Mouse (Mus musculus) testis, postnatal 10 days (tissue): ENCODE results near the gene Ttll5.
A peak's percentile ranks its signal among the peaks of the same experiment; 100 is the strongest.

Experiments
- DNase-seq: peaks from one replicate; pipeline ENCODE4 v3.0.0; 2021; ENCODE audit warnings: low spot score

The Ttll5 gene

DNA sequence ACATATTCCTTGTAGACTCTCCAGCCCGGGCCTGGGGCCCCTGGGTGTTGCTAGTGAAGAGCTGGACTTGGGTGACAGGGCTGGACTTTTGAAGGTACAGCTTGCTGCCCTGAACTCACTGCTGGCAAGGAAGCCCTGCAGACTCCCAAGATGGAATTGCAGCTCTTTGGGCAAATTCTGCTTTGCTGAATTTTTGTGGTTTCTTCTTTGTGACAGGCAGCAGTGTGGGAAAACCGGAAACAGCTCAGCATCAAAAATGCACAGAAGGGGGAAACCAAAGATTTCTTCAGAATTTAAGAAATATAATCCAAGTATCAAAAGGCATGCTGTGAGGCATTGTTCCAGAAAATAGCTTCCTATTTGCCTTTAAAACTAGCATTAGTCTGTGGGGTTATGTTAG lies 189.7 kb downstream of the Ttll5 start:
- DNase-seq: no peak

DNA sequence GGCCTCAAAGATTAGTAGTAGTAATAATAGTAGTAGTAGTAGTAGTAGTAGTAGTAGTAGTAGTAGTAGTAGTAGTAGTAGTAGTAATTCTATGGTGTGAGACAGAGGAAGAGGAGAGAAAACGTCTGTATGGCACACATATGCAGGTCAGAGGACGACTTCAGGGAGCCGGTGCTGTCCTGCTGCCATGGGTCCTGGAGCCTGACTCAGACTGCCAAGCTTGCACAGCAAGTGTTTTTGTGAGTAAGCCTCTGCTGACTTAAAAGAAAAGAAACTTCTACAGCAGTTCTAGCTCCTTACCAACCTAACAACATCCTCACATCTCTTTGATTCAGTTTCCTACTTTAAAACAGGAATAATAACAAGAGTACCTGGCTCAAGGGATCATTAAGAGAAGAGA lies 190.2 kb downstream of the Ttll5 start:
- DNase-seq: no peak

- DNase-seq: no peak
These were observed 190.7 kb downstream of the Ttll5 start for GRCm38 (mm10) chr12:86015114-86015513.

DNA sequence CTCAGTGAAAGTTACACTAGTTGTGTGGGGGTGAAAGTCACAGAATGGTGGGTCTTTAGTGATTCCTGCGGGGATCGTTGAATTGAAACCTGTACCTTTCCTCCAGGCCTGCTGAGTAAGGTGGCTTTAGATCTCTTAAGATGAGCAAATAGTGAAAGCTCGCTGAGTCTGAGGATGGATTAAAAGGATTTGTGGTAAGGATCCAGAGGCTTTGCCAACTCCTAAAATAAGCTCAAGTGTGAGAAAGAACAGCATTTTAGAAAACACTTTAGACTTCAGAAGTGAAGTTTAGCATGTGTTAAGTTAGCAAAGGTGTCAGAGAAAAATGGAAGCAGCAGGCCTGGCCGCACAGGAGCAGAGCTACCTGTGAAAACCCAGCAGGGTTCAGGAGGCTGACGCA lies 192.9 kb downstream of the Ttll5 start:
- DNase-seq: no peak

GRCm38 (mm10) chr12:86021583-86021982 lies 197.1 kb downstream of the Ttll5 start:
- DNase-seq: no peak

GRCm38 (mm10) chr12:86022282-86022984 lies 198.0 kb downstream of the Ttll5 start:
- DNase-seq: no peak

- DNase-seq: peak; percentile 64
These were observed 198.8 kb downstream of the Ttll5 start for GRCm38 (mm10) chr12:86023081-86023871.

DNA sequence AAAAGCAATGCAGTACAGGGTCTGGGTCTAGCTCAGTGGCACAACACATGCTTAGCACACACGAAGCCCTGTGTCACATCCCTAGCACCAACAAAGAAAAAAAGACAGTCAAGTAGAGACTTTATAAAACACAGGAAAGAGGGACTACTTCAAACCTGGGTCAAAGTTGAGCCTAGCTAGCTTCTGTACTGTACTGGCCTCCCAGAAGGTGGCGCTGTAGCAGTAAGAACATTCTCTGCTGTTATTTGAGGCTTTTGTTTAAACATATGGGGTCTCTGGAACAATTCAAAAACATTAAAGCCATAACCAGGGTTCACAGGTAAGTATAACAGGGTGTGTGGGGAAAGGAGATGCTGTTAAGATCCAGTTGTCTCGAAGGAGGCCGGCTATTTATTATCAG lies 200.0 kb downstream of the Ttll5 start:
- DNase-seq: peak; percentile 70

- DNase-seq: no peak
These were observed 201.0 kb downstream of the Ttll5 start for GRCm38 (mm10) chr12:86025480-86025879.

- no peak for DNase-seq
These were observed 202.5 kb downstream of the Ttll5 start for GRCm38 (mm10) chr12:86027000-86027399.

DNA sequence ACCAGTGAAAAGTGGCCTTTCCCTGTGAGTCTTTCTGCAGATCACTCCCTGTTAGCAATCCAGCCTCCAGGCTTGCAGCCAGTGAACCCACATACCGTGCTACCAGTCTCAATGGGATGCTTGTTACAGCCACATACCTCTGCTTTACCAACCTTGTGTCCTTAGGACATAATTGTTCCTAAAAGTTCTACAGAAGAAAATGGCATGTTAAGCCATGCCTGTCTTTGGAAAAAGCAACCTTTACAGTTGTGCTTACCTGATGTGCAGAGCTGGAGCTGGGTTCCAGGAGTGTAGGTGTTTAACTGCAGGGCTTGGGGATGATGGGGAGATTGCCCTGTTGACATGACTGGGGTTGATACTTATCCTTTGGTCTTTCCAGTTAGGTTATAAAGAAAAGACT lies 203.3 kb downstream of the Ttll5 start:
- DNase-seq: no peak

DNA sequence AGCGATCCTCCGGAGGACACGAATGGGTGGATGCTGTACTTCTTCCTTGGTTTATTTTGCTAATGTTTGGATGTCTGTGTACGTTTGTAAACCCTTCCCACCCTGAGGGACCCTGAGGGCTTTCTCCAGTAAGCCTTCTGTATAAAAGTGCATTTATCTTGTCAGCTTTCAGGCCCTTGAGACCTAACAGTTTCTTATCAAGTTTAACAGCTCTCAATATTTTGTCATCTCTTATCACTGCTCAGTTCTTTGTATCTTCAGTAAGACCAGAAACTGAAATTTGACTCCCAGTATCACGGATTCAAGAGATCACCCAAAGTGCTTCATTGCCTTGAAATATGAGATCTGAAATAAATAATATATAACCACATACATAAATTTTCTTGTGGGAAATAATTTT lies 206.5 kb downstream of the Ttll5 start:
- DNase-seq: no peak

GRCm38 (mm10) chr12:86035586-86035985 lies 211.1 kb downstream of the Ttll5 start:
- no peak for DNase-seq

DNA sequence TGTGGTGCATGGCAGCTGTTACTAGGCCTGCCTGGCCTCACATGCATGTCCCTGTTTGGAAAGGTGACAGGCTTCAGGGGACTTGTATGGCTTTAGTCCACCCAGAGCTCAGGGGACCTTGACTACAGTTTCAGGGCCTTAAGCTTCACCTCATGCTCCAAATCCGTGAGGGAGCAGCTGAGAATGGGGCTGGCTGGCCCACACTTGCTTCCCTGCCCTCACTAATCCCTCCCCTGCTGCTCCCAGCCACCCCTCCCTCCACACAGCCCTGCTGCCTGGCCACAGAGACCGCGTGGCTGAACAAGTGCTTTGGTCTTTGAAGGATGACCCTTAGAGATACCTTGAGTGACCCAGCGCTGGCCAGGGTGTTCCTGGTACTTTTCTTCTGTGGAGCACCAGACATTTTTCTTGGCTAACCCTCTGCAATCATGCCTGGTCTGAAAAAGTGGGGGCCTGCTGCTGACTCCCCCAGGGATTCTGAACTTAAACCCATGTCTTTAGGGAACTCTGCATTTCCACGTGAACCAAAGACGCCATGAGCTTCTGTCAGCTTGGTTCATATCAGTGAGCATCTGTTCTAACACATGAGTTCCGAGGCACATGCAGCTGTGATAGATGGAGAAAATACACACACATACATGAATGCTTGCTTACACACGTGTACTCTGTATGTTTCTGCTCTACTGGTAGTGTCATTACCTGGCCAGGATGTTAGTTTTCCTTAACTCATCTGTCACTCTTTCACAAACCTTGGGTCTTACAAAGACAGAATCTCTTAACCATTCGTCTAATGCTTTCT lies 212.1 kb downstream of the Ttll5 start:
- DNase-seq: no peak

DNA sequence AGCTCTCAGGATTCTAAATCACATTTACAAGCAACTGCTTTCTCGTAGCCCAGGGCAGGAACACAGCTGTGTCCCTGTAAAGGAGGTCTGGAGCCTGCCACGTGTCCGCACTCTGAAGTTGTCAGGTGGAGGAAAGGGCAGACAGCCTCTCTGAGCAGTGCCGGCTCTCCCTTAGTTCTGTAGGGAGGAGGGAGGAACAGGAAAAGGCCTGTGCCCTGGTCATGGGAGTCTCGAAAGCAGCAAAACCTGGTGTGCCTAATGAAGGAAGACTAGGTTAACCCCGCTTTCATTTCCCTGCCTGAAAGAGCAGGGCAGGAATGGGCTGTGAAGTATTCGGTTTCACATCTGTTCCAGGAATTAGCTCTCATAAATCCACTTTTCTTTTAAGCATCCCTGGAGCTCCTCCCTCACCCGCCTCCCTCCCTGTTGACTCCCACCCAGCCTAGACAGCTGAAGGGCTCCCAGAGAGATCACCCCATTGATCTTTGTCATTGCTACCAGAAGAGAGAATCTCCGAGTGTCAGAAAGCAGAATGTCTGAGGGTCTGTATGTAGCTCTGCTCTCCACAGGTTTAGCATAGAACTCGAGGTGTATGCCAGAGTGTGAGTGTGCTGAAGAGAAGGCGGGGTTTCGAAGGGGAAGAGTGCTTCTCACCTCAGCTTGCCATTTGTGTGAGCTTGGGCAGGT lies 212.9 kb downstream of the Ttll5 start:
- DNase-seq: no peak

DNA sequence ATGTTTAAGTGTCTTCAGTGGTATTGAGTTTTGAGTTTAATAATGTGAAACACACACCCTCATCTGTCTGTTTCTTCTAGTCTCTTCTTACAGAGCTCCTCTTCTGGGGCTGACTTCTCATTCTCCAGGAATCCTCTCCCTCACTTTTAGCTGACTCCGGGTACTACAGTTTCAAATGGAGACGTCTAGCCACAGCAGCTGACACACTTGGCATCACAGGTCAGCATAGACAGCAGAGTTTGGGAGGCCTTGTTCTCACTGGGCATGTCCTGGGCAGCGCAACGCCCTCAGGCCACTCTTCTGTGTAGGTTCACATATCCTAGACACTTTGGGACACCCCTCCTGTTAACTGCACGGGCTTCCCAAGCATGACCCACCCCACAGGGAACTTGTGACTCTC lies 214.6 kb downstream of the Ttll5 start:
- DNase-seq: no peak

DNA sequence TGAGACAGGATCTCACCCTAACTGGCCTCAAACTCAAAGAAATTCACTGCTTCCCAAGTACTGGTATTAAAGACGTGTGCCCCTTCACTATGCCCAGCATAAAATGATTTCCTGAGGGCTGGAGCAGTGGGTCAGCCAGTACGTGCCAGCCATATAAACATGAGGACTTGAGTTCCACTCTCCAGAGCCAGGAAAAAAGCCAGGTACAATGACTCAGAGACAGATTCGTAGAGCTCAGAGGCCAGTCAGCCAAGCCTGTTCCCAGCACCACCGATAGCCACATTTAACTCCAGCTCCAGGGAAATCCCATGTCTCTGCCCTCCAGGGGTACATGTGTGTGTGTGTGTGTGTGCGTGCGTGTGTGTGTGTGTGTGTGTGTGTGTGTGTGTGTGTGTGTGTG lies 215.3 kb downstream of the Ttll5 start:
- no peak for DNase-seq

DNA sequence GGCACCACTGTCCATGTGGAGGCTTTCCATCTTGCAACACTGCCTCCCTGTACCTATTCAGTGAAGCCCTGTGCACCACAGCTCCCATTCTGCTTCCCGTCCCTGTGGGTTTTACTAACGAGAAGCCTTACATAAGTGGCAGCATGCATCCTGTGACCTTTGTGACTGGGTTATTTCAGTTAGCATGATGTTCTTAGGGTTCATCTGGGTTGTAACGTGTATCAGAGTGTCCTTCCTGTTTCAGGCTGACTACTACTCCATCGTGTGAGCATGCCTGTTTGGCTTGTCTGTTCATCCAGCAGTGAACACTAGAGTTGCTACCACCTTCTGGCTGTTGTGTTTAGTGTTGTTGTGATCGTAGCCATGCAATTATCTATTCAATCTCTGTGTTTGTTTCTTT lies 221.7 kb downstream of the Ttll5 start:
- DNase-seq: no peak

DNA sequence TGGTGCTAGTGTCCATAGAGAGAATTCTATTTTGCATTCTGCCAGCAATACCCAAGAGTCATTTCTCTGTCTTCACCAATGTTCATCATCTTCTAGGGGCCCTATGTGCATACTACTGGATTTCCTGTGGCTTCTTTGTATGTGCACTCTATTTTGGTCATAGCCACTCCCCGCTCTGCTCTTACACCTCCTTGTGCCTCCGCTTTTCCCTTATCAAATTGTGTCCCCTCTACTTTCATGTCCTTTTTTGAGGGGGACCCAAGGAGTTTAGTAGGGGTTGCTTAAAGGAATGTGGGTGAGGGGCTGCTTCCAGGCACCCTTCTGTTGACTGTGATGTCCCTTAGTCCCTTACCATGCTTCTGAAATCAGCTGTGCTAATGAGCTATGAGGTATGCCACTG lies 222.3 kb downstream of the Ttll5 start:
- DNase-seq: no peak

DNA sequence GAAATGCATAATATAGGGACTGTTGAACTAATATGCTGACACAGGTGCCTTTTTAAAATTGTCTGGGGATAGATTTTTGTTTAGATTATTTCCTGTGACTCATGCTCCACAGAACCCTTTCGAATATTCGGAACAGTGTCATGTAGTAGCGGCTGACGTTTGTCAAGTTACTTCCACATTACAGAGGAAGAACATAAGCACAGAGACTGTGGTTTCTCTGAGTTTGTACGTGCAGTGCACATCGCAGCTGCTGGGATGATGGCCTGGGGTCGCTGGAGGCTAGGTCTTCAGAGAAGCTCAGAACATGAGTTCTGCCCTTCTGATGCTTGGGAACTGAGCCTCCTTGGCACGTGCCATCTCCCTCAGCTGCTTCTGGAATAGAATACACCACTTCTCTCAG lies 222.9 kb downstream of the Ttll5 start:
- DNase-seq: no peak

- no peak for DNase-seq
These were observed 225.4 kb downstream of the Ttll5 start for GRCm38 (mm10) chr12:86049813-86050212.

DNA sequence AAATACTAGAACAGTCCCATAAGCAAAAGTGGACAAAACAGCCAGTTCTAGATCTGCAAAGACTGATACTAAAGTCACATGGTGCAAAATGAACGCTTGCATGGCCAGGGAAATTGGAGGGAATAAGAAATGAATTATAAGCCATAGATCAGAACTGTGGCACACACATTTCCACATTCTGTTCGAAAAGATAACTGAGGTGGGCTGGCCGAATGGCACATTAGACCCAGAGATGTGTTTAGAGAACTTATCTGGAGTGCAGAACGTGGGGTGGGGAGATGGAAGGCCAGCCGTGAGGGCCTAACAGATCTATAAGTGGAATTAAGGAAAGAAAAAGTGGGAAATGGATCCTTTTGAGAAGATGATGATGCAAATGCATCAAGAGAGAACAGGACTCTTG lies 227.0 kb downstream of the Ttll5 start:
- DNase-seq: no peak
